Mouse (Mus musculus) cerebellum, adult 2 months (tissue): Measurements from ENCODE around the gene Sh2d7.

Source experiments
- CTCF ChIP-seq: fragments of 200-500 bp; IDR thresholded peaks from 2 replicates; pipeline ENCODE4 v1.5.1; 2011; ENCODE audit warnings: low read depth, mild to moderate bottlenecking, control low read depth, low read length, moderate library complexity, borderline replicate concordance; ENCODE audit not compliant: insufficient read depth
- POLR2A ChIP-seq: fragments of 200-500 bp; IDR thresholded peaks from 2 replicates; pipeline ENCODE4 v1.6.1; 2011; ENCODE audit warnings: low read length, control low read depth, borderline replicate concordance; ENCODE audit not compliant: insufficient read depth

- no peak for TF ChIP-seq CTCF
- TF ChIP-seq POLR2A = no peak
These were observed 37.8 kb upstream of the Sh2d7 start for GRCm38 (mm10) chr9:54500832-54501452.
